Mouse (Mus musculus): ENCODE data around the gene Prr13. TPM values are rescaled to one million over a fixed set of nuclear protein-coding genes. Genes with fewer than 3 reads are reported as not detected.

Prr13 gene
- total and polyA plus RNA-seq, 3 experiments, result 17.3 to 73.3 TPM; not detected in 1

GRCm38 (mm10) chr15:102432046-102432445 lies 26.8 kb upstream of the Prr13 start:
- H3K27ac ChIP-seq (ENCODE audit: control insufficient read depth, low read depth, low read length), result no peak overlapping the region
- H3K4me1 ChIP-seq (ENCODE audit: control insufficient read depth in 1 of 2, insufficient read depth in 2 of 2, low read length in 2 of 2), result peaks cover 0 to 14% of the 10 kb centered on the region in 2 experiments; a peak in 2 of 4 replicates
- TF ChIP-seq NRF1 (IDR thresholded peaks at IDR 0.05; ENCODE audit: insufficient read depth, low read depth, low read length, poor library complexity, severe bottlenecking) (no peak), EP300 (IDR thresholded peaks at IDR 0.05; ENCODE audit: low read depth in 1 of 2, low read length in 2 of 2) (peak in 1 of 2 experiments; percentile 41; a peak in 1 of 4 replicates)
- H3K4me3 ChIP-seq (ENCODE audit: control insufficient read depth in 1 of 2, insufficient read depth in 1 of 2, low read depth in 2 of 2, low read length in 2 of 2), result no peak overlapping the region
- H3K36me3 ChIP-seq (ENCODE audit: control insufficient read depth in 1 of 2, insufficient read depth in 2 of 2, low read length in 2 of 2), result peaks cover 18 to 29% of the 10 kb centered on the region in 2 experiments
- no peaks in the 10 kb centered on the region for H3K27me3 ChIP-seq (ENCODE audit: control insufficient read depth in 1 of 2, insufficient read depth in 2 of 2, low read length in 2 of 2)
- no peaks in the 10 kb centered on the region for H3K79me2 ChIP-seq (ENCODE audit: control insufficient read depth, insufficient read depth, low read length, poor library complexity)
- DNase-seq (ENCODE audit: low read depth, low spot score), result peak; percentile 60
- H3K9ac ChIP-seq (ENCODE audit: control insufficient read depth, low read depth, low read length, poor library complexity, severe bottlenecking), result no peak overlapping the region
- no peaks in the 10 kb centered on the region for H3K9me3 ChIP-seq (replicated peaks; ENCODE audit: insufficient read depth, low read length)

- Histone ChIP-seq H3K4me1 (ENCODE audit: control insufficient read depth in 1 of 2, insufficient read depth in 2 of 2, low read length in 2 of 2) (peaks cover 0 to 14% of the 10 kb centered on the region in 2 experiments; a peak in 2 of 4 replicates), H3K79me2 (ENCODE audit: control insufficient read depth, insufficient read depth, low read length, poor library complexity) (no peaks in the 10 kb centered on the region), H3K36me3 (ENCODE audit: control insufficient read depth in 1 of 2, insufficient read depth in 2 of 2, low read length in 2 of 2) (peaks cover 18 to 25% of the 10 kb centered on the region in 2 experiments), H3K9me3 (replicated peaks; ENCODE audit: insufficient read depth, low read length) (no peaks in the 10 kb centered on the region), H3K4me3 (ENCODE audit: control insufficient read depth in 1 of 2, insufficient read depth in 1 of 2, low read depth in 2 of 2, low read length in 2 of 2) (no peak overlapping the region), H3K27ac (ENCODE audit: control insufficient read depth, low read depth, low read length) (no peak overlapping the region), H3K9ac (ENCODE audit: control insufficient read depth, low read depth, low read length, poor library complexity, severe bottlenecking) (no peak overlapping the region), H3K27me3 (ENCODE audit: control insufficient read depth in 1 of 2, insufficient read depth in 2 of 2, low read length in 2 of 2) (no peaks in the 10 kb centered on the region)
- TF ChIP-seq ETS1 (IDR thresholded peaks at IDR 0.05; ENCODE audit: low read depth, low read length) (peak; percentile 60), TCF12 (IDR thresholded peaks at IDR 0.05; ENCODE audit: low read depth, low read length) (no peak), EP300 (IDR thresholded peaks at IDR 0.05; ENCODE audit: low read depth in 1 of 2, low read length in 2 of 2) (peak; percentile 61 to 62), UBTF (IDR thresholded peaks at IDR 0.05; ENCODE audit: borderline replicate concordance, insufficient read depth, low read depth, low read length) (no peak), KAT2A (conservative IDR thresholded peaks at IDR 0.05; ENCODE audit: low read depth, low read length) (no peak), E2F4 (IDR thresholded peaks at IDR 0.05; ENCODE audit: borderline replicate concordance, low read depth, low read length) (no peak), GATA1 (IDR thresholded peaks at IDR 0.05; ENCODE audit: low read depth, low read length) (peak; percentile 63), CHD2 (IDR thresholded peaks at IDR 0.05; ENCODE audit: low read length) (no peak)
- DNase-seq (ENCODE audit: low read depth, low spot score), result peak; percentile 51
Measured at GRCm38 (mm10) chr15:102433173-102433572, 25.7 kb upstream of the Prr13 start.

GRCm38 (mm10) chr15:102442490-102442889 lies 16.3 kb upstream of the Prr13 start:
- 0 out of 4 replicates have a peak, but pooled peaks cover 0 to 3% of the 10 kb centered on the region in 2 experiments for H3K36me3 ChIP-seq (ENCODE audit: control insufficient read depth in 1 of 2, insufficient read depth in 2 of 2, low read length in 2 of 2)

More at GRCm38 (mm10) chr15:102442490-102442889, 16.3 kb upstream of the Prr13 start:
- no peak for TF ChIP-seq RCOR1 (IDR thresholded peaks at IDR 0.05; ENCODE audit: low read depth, low read length)
- TF ChIP-seq ZC3H11A (IDR thresholded peaks at IDR 0.05; ENCODE audit: low read depth, low read length), result peak; percentile 89
- TF ChIP-seq NELFE (IDR thresholded peaks at IDR 0.05; ENCODE audit: low read depth, low read length), result no peak
- TF ChIP-seq ZNF384 (IDR thresholded peaks at IDR 0.05; ENCODE audit: low read depth, low read length), result peak; percentile 59
- TF ChIP-seq TBP (IDR thresholded peaks at IDR 0.05; ENCODE audit: low read depth, low read length), result no peak
- TF ChIP-seq CTCF (IDR thresholded peaks at IDR 0.05 in 2 of 3, conservative IDR thresholded peaks at IDR 0.05 in 1 of 3; ENCODE audit: control insufficient read depth in 1 of 3, insufficient read depth in 1 of 3, low read depth in 2 of 3, low read length in 3 of 3, poor library complexity in 1 of 3, severe bottlenecking in 1 of 3), result peak; percentile 83 to 97 (median 97)
- TF ChIP-seq SMC3 (IDR thresholded peaks at IDR 0.05; ENCODE audit: low read depth, low read length), result peak; percentile 99
- peak; percentile 88 for TF ChIP-seq RAD21 (IDR thresholded peaks at IDR 0.05; ENCODE audit: low read depth, low read length)
- Histone ChIP-seq H3K27me3 (ENCODE audit: control insufficient read depth in 1 of 2, insufficient read depth in 2 of 2, low read length in 2 of 2) (no peaks in the 10 kb centered on the region), H3K9me3 (replicated peaks; ENCODE audit: insufficient read depth, low read length) (no peaks in the 10 kb centered on the region), H3K4me1 (ENCODE audit: control insufficient read depth in 1 of 2, insufficient read depth in 2 of 2, low read length in 2 of 2) (peaks cover 2 to 17% of the 10 kb centered on the region in 2 experiments; a peak in 3 of 4 replicates), H3K9ac (ENCODE audit: control insufficient read depth, low read depth, low read length, poor library complexity, severe bottlenecking) (no peak overlapping the region), H3K4me3 (ENCODE audit: control insufficient read depth in 1 of 2, insufficient read depth in 1 of 2, low read depth in 2 of 2, low read length in 2 of 2) (no peak overlapping the region), H3K79me2 (ENCODE audit: control insufficient read depth, insufficient read depth, low read length, poor library complexity) (no peaks in the 10 kb centered on the region; the same call in 1 of the 2 replicates), H3K27ac (ENCODE audit: control insufficient read depth, low read depth, low read length) (no peak overlapping the region)
- peak; percentile 92 for DNase-seq (ENCODE audit: low read depth, low spot score)

Measured in MEL (cell line).